Mouse (Mus musculus): ENCODE results near the gene Abca8b. TPM values are rescaled to one million over a fixed set of nuclear protein-coding genes. Genes with fewer than 3 reads are reported as not detected.
A peak's percentile ranks its signal among the peaks of the same experiment; 100 is the strongest.
"Not testable (repeated sequence)": the region's sequence is repeated elsewhere in the genome, so short reads cannot be mapped to it uniquely, and the experiment has no call there.

Abca8b gene
- polyA plus RNA-seq, 1 experiment from 2014 or later = 0.90 TPM

GRCm38 (mm10) chr11:109912118-109912517 lies 83.5 kb downstream of the Abca8b start:
- WGBS = 73% methylated on average over 1 of the region's 1 CpGs
- not testable (repeated sequence) for ATAC-seq (ENCODE audit: insufficient number of reproducible peaks, insufficient read depth, low FRiP score, low TSS enrichment); H3K27ac ChIP-seq; H3K4me1 ChIP-seq; H3K4me2 ChIP-seq (replicated peaks); H3K9me3 ChIP-seq; H3K36me3 ChIP-seq; H3K9ac ChIP-seq; H3K27me3 ChIP-seq; H3K4me3 ChIP-seq

- Histone ChIP-seq H3K9ac (no peak overlapping the region), H3K27me3 (no peaks in the 10 kb centered on the region), H3K36me3 (no peaks in the 10 kb centered on the region), H3K9me3 (no peaks in the 10 kb centered on the region), H3K4me2 (replicated peaks) (no peak overlapping the region), H3K27ac (no peak overlapping the region), H3K4me1 (no peaks in the 10 kb centered on the region), H3K4me3 (no peak overlapping the region)
- ATAC-seq (ENCODE audit: insufficient number of reproducible peaks, insufficient read depth, low FRiP score, low TSS enrichment) = no peak
- WGBS = 35% methylated on average over 2 of the region's 2 CpGs
These were observed 85.8 kb downstream of the Abca8b start for GRCm38 (mm10) chr11:109909801-109910200.

- Histone ChIP-seq H3K27me3 (no peaks in the 10 kb centered on the region), H3K9ac (no peak overlapping the region), H3K27ac (no peak overlapping the region), H3K4me3 (no peak overlapping the region), H3K9me3 (no peaks in the 10 kb centered on the region), H3K4me2 (replicated peaks) (no peak overlapping the region), H3K4me1 (peaks cover 4% of the 10 kb centered on the region; the same call in 1 of the 2 replicates), H3K36me3 (no peaks in the 10 kb centered on the region)
- ATAC-seq (ENCODE audit: insufficient number of reproducible peaks, insufficient read depth, low FRiP score, low TSS enrichment) = no peak
- 92% methylated on average over 10 of the region's 10 CpGs for WGBS
These were observed 87.2 kb downstream of the Abca8b start for GRCm38 (mm10) chr11:109908207-109909031.

GRCm38 (mm10) chr11:109907508-109907907 lies 88.1 kb downstream of the Abca8b start:
- WGBS = 89% methylated on average over 2 of the region's 2 CpGs
- Histone ChIP-seq H3K4me2 (replicated peaks) (no peak overlapping the region), H3K9me3 (no peaks in the 10 kb centered on the region), H3K4me1 (peaks cover 9% of the 10 kb centered on the region; the same call in 1 of the 2 replicates), H3K27me3 (no peaks in the 10 kb centered on the region), H3K9ac (no peak overlapping the region), H3K36me3 (no peaks in the 10 kb centered on the region), H3K27ac (no peak overlapping the region), H3K4me3 (no peak overlapping the region)
- no peak for ATAC-seq (ENCODE audit: insufficient number of reproducible peaks, insufficient read depth, low FRiP score, low TSS enrichment)

GRCm38 (mm10) chr11:109902616-109903598 lies 92.7 kb downstream of the Abca8b start:
- WGBS = 21% methylated on average over 6 of the region's 6 CpGs
- H3K27ac ChIP-seq = peak overlapping the region; percentile 63
- no peaks in the 10 kb centered on the region for H3K27me3 ChIP-seq
- H3K9me3 ChIP-seq = no peaks in the 10 kb centered on the region
- no peak overlapping the region for H3K4me3 ChIP-seq
- no peak overlapping the region for H3K9ac ChIP-seq
- 0 out of 2 replicates have a peak, but pooled peaks have one; percentile 10 for ATAC-seq (ENCODE audit: insufficient number of reproducible peaks, insufficient read depth, low FRiP score, low TSS enrichment)
- no peak overlapping the region for H3K4me2 ChIP-seq (replicated peaks)
- no peaks in the 10 kb centered on the region for H3K36me3 ChIP-seq
- H3K4me1 ChIP-seq = peaks cover 9% of the 10 kb centered on the region; the same call in 1 of the 2 replicates

- H3K27me3 ChIP-seq = no peaks in the 10 kb centered on the region
- H3K4me2 ChIP-seq (replicated peaks) = no peak overlapping the region
- no peak overlapping the region for H3K9ac ChIP-seq
- no peaks in the 10 kb centered on the region for H3K9me3 ChIP-seq
- H3K36me3 ChIP-seq = no peaks in the 10 kb centered on the region
- ATAC-seq (ENCODE audit: insufficient number of reproducible peaks, insufficient read depth, low FRiP score, low TSS enrichment) = no peak
- 22% methylated on average over 4 of the region's 4 CpGs for WGBS
- H3K4me1 ChIP-seq = peaks cover 10% of the 10 kb centered on the region; the same call in 1 of the 2 replicates
- H3K27ac ChIP-seq = no peak overlapping the region
- H3K4me3 ChIP-seq = no peak overlapping the region
These were observed 95.0 kb downstream of the Abca8b start for GRCm38 (mm10) chr11:109900491-109901241.

GRCm38 (mm10) chr11:109898791-109899467 lies 96.7 kb downstream of the Abca8b start:
- 91% methylated on average over 6 of the region's 6 CpGs for WGBS
- no peaks in the 10 kb centered on the region for H3K36me3 ChIP-seq

GRCm38 (mm10) chr11:109895952-109896530 lies 99.6 kb downstream of the Abca8b start:
- WGBS = 59% methylated on average over 6 of the region's 6 CpGs
- H3K27me3 ChIP-seq = no peaks in the 10 kb centered on the region

More at GRCm38 (mm10) chr11:109898791-109899467, 96.7 kb downstream of the Abca8b start:
- no peak overlapping the region for H3K4me2 ChIP-seq (replicated peaks)
- H3K27me3 ChIP-seq = no peaks in the 10 kb centered on the region
- no peak overlapping the region for H3K9ac ChIP-seq
- H3K9me3 ChIP-seq = no peaks in the 10 kb centered on the region
- peaks cover 12% of the 10 kb centered on the region; the same call in 1 of the 2 replicates for H3K4me1 ChIP-seq
- ATAC-seq (ENCODE audit: insufficient number of reproducible peaks, insufficient read depth, low FRiP score, low TSS enrichment) = no peak
- no peak overlapping the region for H3K4me3 ChIP-seq
- no peak overlapping the region for H3K27ac ChIP-seq

GRCm38 (mm10) chr11:109895496-109895895 lies 100.1 kb downstream of the Abca8b start:
- no peak overlapping the region for H3K4me3 ChIP-seq
- H3K4me2 ChIP-seq (replicated peaks) = no peak overlapping the region
- WGBS = 34% methylated on average over 4 of the region's 4 CpGs
- no peak overlapping the region for H3K9ac ChIP-seq
- no peaks in the 10 kb centered on the region for H3K27me3 ChIP-seq
- H3K36me3 ChIP-seq = no peaks in the 10 kb centered on the region
- no peaks in the 10 kb centered on the region for H3K9me3 ChIP-seq
- H3K27ac ChIP-seq = 0 out of 2 replicates have a peak overlapping the region, but pooled peaks have one; percentile 30
- no peak for ATAC-seq (ENCODE audit: insufficient number of reproducible peaks, insufficient read depth, low FRiP score, low TSS enrichment)
- peaks cover 3% of the 10 kb centered on the region; the same call in 1 of the 2 replicates for H3K4me1 ChIP-seq

More at GRCm38 (mm10) chr11:109895952-109896530, 99.6 kb downstream of the Abca8b start:
- no peak overlapping the region for H3K4me2 ChIP-seq (replicated peaks)
- H3K4me1 ChIP-seq = peaks cover 3% of the 10 kb centered on the region; the same call in 1 of the 2 replicates
- H3K9me3 ChIP-seq = no peaks in the 10 kb centered on the region
- H3K9ac ChIP-seq = no peak overlapping the region
- no peak overlapping the region for H3K27ac ChIP-seq
- no peaks in the 10 kb centered on the region for H3K36me3 ChIP-seq
- ATAC-seq (ENCODE audit: insufficient number of reproducible peaks, insufficient read depth, low FRiP score, low TSS enrichment) = no peak
- no peak overlapping the region for H3K4me3 ChIP-seq

Data from embryonic facial prominence, embryonic 12.5 days (tissue).